Mouse (Mus musculus): ENCODE data around the gene Gm14308. TPM values are rescaled to one million over a fixed set of nuclear protein-coding genes. Genes with fewer than 3 reads are reported as not detected.
"Not testable (repeated sequence)": the region's sequence is repeated elsewhere in the genome, so short reads cannot be mapped to it uniquely, and the experiment has no call there.

Gm14308 gene
- polyA plus RNA-seq (2016; fragmentation: Nextera tagmentation; extraction: Ambion mirVana): 12.9 and 20.7 TPM in 2 replicates

- not testable (repeated sequence) for H3K9ac ChIP-seq; H3K4me2 ChIP-seq (replicated peaks); H3K4me1 ChIP-seq; ATAC-seq (ENCODE audit: low FRiP score, low read depth); H3K27me3 ChIP-seq (replicated peaks); H3K9me3 ChIP-seq; H3K36me3 ChIP-seq; H3K27ac ChIP-seq; H3K4me3 ChIP-seq
- WGBS: no CpG with 5 or more reads among the region's 4 CpGs
Observed at GRCm38 (mm10) chr2:176636244-176636643, at the start of gene Gm14308. Gene Gm14308, minus strand, starts transcription at chr2:176636344.

- not testable (repeated sequence) for ATAC-seq (ENCODE audit: low FRiP score, low read depth); H3K36me3 ChIP-seq; H3K4me1 ChIP-seq; H3K4me3 ChIP-seq; H3K9me3 ChIP-seq; H3K9ac ChIP-seq; H3K27me3 ChIP-seq (replicated peaks); H3K27ac ChIP-seq; H3K4me2 ChIP-seq (replicated peaks)
- WGBS: no CpG with 5 or more reads among the region's 6 CpGs
Observed at GRCm38 (mm10) chr2:176670222-176670621, 34.1 kb upstream of the Gm14308 start, which contains the start of gene Zfp973. Gene Zfp973, plus strand, starts transcription at chr2:176670522.

Other genes with a start within 250 kb of the Gm14308 start
- 8.1 and 8.4 TPM in 2 replicates for gene Gm14435, start 212.8 kb downstream of the Gm14308 start, polyA plus RNA-seq (2016; fragmentation: Nextera tagmentation; extraction: Ambion mirVana)
- gene Gm14434, start 149.6 kb downstream of the Gm14308 start, polyA plus RNA-seq (2016; fragmentation: Nextera tagmentation; extraction: Ambion mirVana): 15.2 and 20.5 TPM in 2 replicates
- gene Zfp967, start 115.3 kb downstream of the Gm14308 start, polyA plus RNA-seq (2016; fragmentation: Nextera tagmentation; extraction: Ambion mirVana): not detected in 2 replicates
- 7.9 and 8.1 TPM in 2 replicates for gene Zfp973, start 34.2 kb upstream of the Gm14308 start, polyA plus RNA-seq (2016; fragmentation: Nextera tagmentation; extraction: Ambion mirVana)
- gene Gm14305, start 72.0 kb upstream of the Gm14308 start, polyA plus RNA-seq (2016; fragmentation: Nextera tagmentation; extraction: Ambion mirVana): 26.9 and 27.8 TPM in 2 replicates
- gene Gm14295, start 162.3 kb upstream of the Gm14308 start, polyA plus RNA-seq (2016; fragmentation: Nextera tagmentation; extraction: Ambion mirVana): 7.9 and 9.2 TPM in 2 replicates
- not detected in 2 replicates for gene Gm14408, start 194.8 kb upstream of the Gm14308 start, polyA plus RNA-seq (2016; fragmentation: Nextera tagmentation; extraction: Ambion mirVana)